In genomic region chr15:89622959-89623625, GRCm38 (mm10) we compare ENCODE assay signal across 13 mouse cellular contexts. TPM values are rescaled to one million over a fixed set of nuclear protein-coding genes. Genes with fewer than 3 reads are reported as not detected.
DNase-seq lines count a peak whose midpoint lies in the region; ATAC-seq and TF ChIP-seq lines count a peak whose summit lies in the region.
"Had no signal": no experiment of that assay in that cellular context is flagged by ENCODE, and none has a peak within 500 bp of the region (broad histone marks: within the 10 kb centered on the region; RNA-seq: fewer than 3 reads in every experiment).

No protein-coding gene starts in this region.

- H3K9ac ChIP-seq in forebrain, embryonic 11.5 days (ENCODE audit: low read length): no peak overlapping the region
- no peak overlapping the region for H3K9ac ChIP-seq in forebrain, postnatal 0 days
- no peak overlapping the region for H3K9ac ChIP-seq in kidney, embryonic 16.5 days (replicated peaks; ENCODE audit: low read length)
- no peak overlapping the region for H3K9ac ChIP-seq in midbrain, embryonic 13.5 days (replicated peaks)
- H3K9ac ChIP-seq in neural tube, embryonic 15.5 days (replicated peaks): no peak overlapping the region
- H3K9ac ChIP-seq: liver, embryonic 13.5 days had no signal

- DNase-seq in forebrain, embryonic 11.5 days (ENCODE audit: low spot score): no peak
- DNase-seq in forebrain, postnatal 0 days: no peak
- DNase-seq in kidney, postnatal 14 days: no peak
- no peak for DNase-seq in midbrain, embryonic 10.5 days (ENCODE audit: low spot score)
- DNase-seq in c-Kit-positive CD71-positive TER-119-positive erythroid progenitor cells, embryonic 14.5 days (ENCODE audit: low spot score): no peak

- TF ChIP-seq CTCF in forebrain, postnatal 0 days (IDR thresholded peaks at IDR 0.05; ENCODE audit: low read depth): no peak

- WGBS in forebrain, embryonic 11.5 days: 63% methylated on average over 5 of the region's 5 CpGs
- 62% methylated on average over 5 of the region's 5 CpGs for WGBS in forebrain, postnatal 0 days
- WGBS in kidney, embryonic 16.5 days: 56% methylated on average over 5 of the region's 5 CpGs
- WGBS in midbrain, embryonic 13.5 days: 64% methylated on average over 5 of the region's 5 CpGs
- 67% methylated on average over 5 of the region's 5 CpGs for WGBS in midbrain, embryonic 10.5 days
- 61% methylated on average over 5 of the region's 5 CpGs for WGBS in neural tube, embryonic 15.5 days

- H3K4me3 ChIP-seq in forebrain, embryonic 11.5 days (ENCODE audit: low read depth, low read length): no peak overlapping the region
- H3K4me3 ChIP-seq in forebrain, postnatal 0 days (ENCODE audit: low read depth, low read length): no peak overlapping the region
- no peak overlapping the region for H3K4me3 ChIP-seq in kidney, embryonic 16.5 days (ENCODE audit: low read length)
- H3K4me3 ChIP-seq in midbrain, embryonic 13.5 days (replicated peaks): no peak overlapping the region
- H3K4me3 ChIP-seq in midbrain, embryonic 10.5 days: no peak overlapping the region
- no peak overlapping the region for H3K4me3 ChIP-seq in neural tube, embryonic 15.5 days (replicated peaks)
- H3K4me3 ChIP-seq: liver, embryonic 13.5 days had no signal

- no peaks in the 10 kb centered on the region for H3K36me3 ChIP-seq in forebrain, embryonic 11.5 days (ENCODE audit: control insufficient read depth, insufficient read depth, low read length)
- H3K36me3 ChIP-seq in forebrain, postnatal 0 days (ENCODE audit: insufficient read depth): no peaks in the 10 kb centered on the region
- H3K36me3 ChIP-seq in kidney, embryonic 16.5 days (ENCODE audit: insufficient read depth, low read length): no peaks in the 10 kb centered on the region
- no peaks in the 10 kb centered on the region for H3K36me3 ChIP-seq in midbrain, embryonic 13.5 days
- no peaks in the 10 kb centered on the region for H3K36me3 ChIP-seq in midbrain, embryonic 10.5 days
- no peaks in the 10 kb centered on the region for H3K36me3 ChIP-seq in neural tube, embryonic 15.5 days
- H3K36me3 ChIP-seq: G1E; liver, embryonic 13.5 days had no signal

- H3K4me1 ChIP-seq in forebrain, embryonic 11.5 days (replicated peaks; ENCODE audit: control insufficient read depth, insufficient read depth, low read length): no peaks in the 10 kb centered on the region
- no peaks in the 10 kb centered on the region for H3K4me1 ChIP-seq in forebrain, postnatal 0 days (ENCODE audit: insufficient read depth)
- no peaks in the 10 kb centered on the region for H3K4me1 ChIP-seq in kidney, embryonic 16.5 days (ENCODE audit: insufficient read depth, low read length)
- no peaks in the 10 kb centered on the region for H3K4me1 ChIP-seq in midbrain, embryonic 13.5 days (replicated peaks)
- H3K4me1 ChIP-seq in midbrain, embryonic 10.5 days: no peaks in the 10 kb centered on the region
- 0 out of 2 replicates have a peak, but pooled peaks cover 2% of the 10 kb centered on the region for H3K4me1 ChIP-seq in neural tube, embryonic 15.5 days
- H3K4me1 ChIP-seq: liver, embryonic 13.5 days had no signal

- H3K9me3 ChIP-seq in forebrain, embryonic 11.5 days (ENCODE audit: control insufficient read depth, low read length): no peaks in the 10 kb centered on the region
- H3K9me3 ChIP-seq in forebrain, postnatal 0 days (ENCODE audit: low read length): no peaks in the 10 kb centered on the region
- H3K9me3 ChIP-seq in kidney, embryonic 16.5 days (ENCODE audit: low read length): no peaks in the 10 kb centered on the region
- no peaks in the 10 kb centered on the region; the same call in 1 of the 2 replicates for H3K9me3 ChIP-seq in midbrain, embryonic 13.5 days
- no peaks in the 10 kb centered on the region for H3K9me3 ChIP-seq in midbrain, embryonic 10.5 days (replicated peaks)
- H3K9me3 ChIP-seq in neural tube, embryonic 15.5 days (replicated peaks): no peaks in the 10 kb centered on the region
- H3K9me3 ChIP-seq: G1E; liver, embryonic 13.5 days had no signal

- peak; percentile 18; the same call in 1 of the 2 replicates for ATAC-seq in forebrain, embryonic 11.5 days (replicated peaks; ENCODE audit: low FRiP score)
- no peak for ATAC-seq in forebrain, postnatal 0 days
- peak; percentile 46; the same call in 1 of the 2 replicates for ATAC-seq in kidney, embryonic 16.5 days (ENCODE audit: low FRiP score, low TSS enrichment)
- ATAC-seq in midbrain, embryonic 13.5 days: peak; percentile 58
- ATAC-seq in neural tube, embryonic 15.5 days (ENCODE audit: low FRiP score): no peak
- ATAC-seq: CD4-positive, CD25-positive, alpha-beta regulatory T cell, adult 4 months had no signal

- H3K4me2 ChIP-seq in forebrain, embryonic 11.5 days (ENCODE audit: low read depth, low read length, severe bottlenecking): no peak overlapping the region
- no peak overlapping the region for H3K4me2 ChIP-seq in forebrain, postnatal 0 days (ENCODE audit: low read depth)
- no peak overlapping the region for H3K4me2 ChIP-seq in kidney, embryonic 16.5 days (replicated peaks; ENCODE audit: low read depth, low read length)
- H3K4me2 ChIP-seq in midbrain, embryonic 13.5 days (replicated peaks): no peak overlapping the region
- 0 out of 2 replicates have a peak overlapping the region, but pooled peaks have one; percentile 16 for H3K4me2 ChIP-seq in neural tube, embryonic 15.5 days
- H3K4me2 ChIP-seq: liver, embryonic 13.5 days had no signal

- no peak overlapping the region for H3K27ac ChIP-seq in forebrain, embryonic 11.5 days (ENCODE audit: low read depth, low read length)
- no peak overlapping the region for H3K27ac ChIP-seq in forebrain, postnatal 0 days (ENCODE audit: low read depth, low read length)
- no peak overlapping the region for H3K27ac ChIP-seq in kidney, embryonic 16.5 days (ENCODE audit: low read length)
- no peak overlapping the region for H3K27ac ChIP-seq in midbrain, embryonic 13.5 days
- no peak overlapping the region for H3K27ac ChIP-seq in midbrain, embryonic 10.5 days (replicated peaks)
- no peak overlapping the region for H3K27ac ChIP-seq in neural tube, embryonic 15.5 days (replicated peaks)
- H3K27ac ChIP-seq: liver, embryonic 13.5 days had no signal

- no peaks in the 10 kb centered on the region for H3K27me3 ChIP-seq in forebrain, embryonic 11.5 days (ENCODE audit: control insufficient read depth, insufficient read depth, low read length)
- H3K27me3 ChIP-seq in forebrain, postnatal 0 days (ENCODE audit: insufficient read depth, low read length): no peaks in the 10 kb centered on the region
- H3K27me3 ChIP-seq in kidney, embryonic 16.5 days (ENCODE audit: insufficient read depth, low read length): no peaks in the 10 kb centered on the region
- no peaks in the 10 kb centered on the region for H3K27me3 ChIP-seq in midbrain, embryonic 13.5 days
- H3K27me3 ChIP-seq in midbrain, embryonic 10.5 days (ENCODE audit: low read depth, poor library complexity, severe bottlenecking): no peaks in the 10 kb centered on the region
- H3K27me3 ChIP-seq in neural tube, embryonic 15.5 days (replicated peaks): no peaks in the 10 kb centered on the region
- H3K27me3 ChIP-seq: liver, embryonic 13.5 days had no signal

RNA-seq across cellular contexts. Expression of gene Rabl2, which starts 31.4 kb away (rescaled TPM):
- 76.4 and 76.7 TPM in 2 replicates for polyA plus RNA-seq in forebrain, embryonic 11.5 days (2014; fragmentation: Nextera tagmentation; extraction: Ambion mirVana)
- total RNA-seq in forebrain, postnatal 0 days (2014; rRNA removed): 38.6 and 51.3 TPM in 2 replicates
- polyA plus RNA-seq in forebrain, postnatal 0 days (2015; fragmentation: Nextera tagmentation; extraction: Ambion mirVana): 62.4 and 62.6 TPM in 2 replicates
- polyA plus RNA-seq in kidney, embryonic 16.5 days (2015; fragmentation: Nextera tagmentation; extraction: Ambion mirVana): 56.1 and 59.5 TPM in 2 replicates
- 70.8 and 80.3 TPM in 2 replicates for polyA plus RNA-seq in midbrain, embryonic 13.5 days (2015; fragmentation: Nextera tagmentation; extraction: Ambion mirVana)
- 80.1 and 80.7 TPM in 2 replicates for polyA plus RNA-seq in midbrain, embryonic 10.5 days (2016; fragmentation: Nextera tagmentation; extraction: Ambion mirVana)
- polyA plus RNA-seq in neural tube, embryonic 15.5 days (2015; fragmentation: Nextera tagmentation; extraction: Ambion mirVana): 71.9 and 86.6 TPM in 2 replicates

RNA-seq across cellular contexts. Expression of gene Acr, which starts 55.0 kb away (rescaled TPM):
- polyA plus RNA-seq in forebrain, embryonic 11.5 days (2014; fragmentation: Nextera tagmentation; extraction: Ambion mirVana): 0.65 and 0.84 TPM in 2 replicates
- total RNA-seq in forebrain, postnatal 0 days (2014; rRNA removed): 2.0 and 3.6 TPM in 2 replicates
- polyA plus RNA-seq in forebrain, postnatal 0 days (2015; fragmentation: Nextera tagmentation; extraction: Ambion mirVana): 1.3 and 2.0 TPM in 2 replicates
- 0.15 TPM in 1 of 2 replicates, not detected in the other for polyA plus RNA-seq in kidney, embryonic 16.5 days (2015; fragmentation: Nextera tagmentation; extraction: Ambion mirVana)
- 2.5 and 2.6 TPM in 2 replicates for polyA plus RNA-seq in midbrain, embryonic 13.5 days (2015; fragmentation: Nextera tagmentation; extraction: Ambion mirVana)
- 0.10 and 0.47 TPM in 2 replicates for polyA plus RNA-seq in midbrain, embryonic 10.5 days (2016; fragmentation: Nextera tagmentation; extraction: Ambion mirVana)
- 0.31 and 0.95 TPM in 2 replicates for polyA plus RNA-seq in neural tube, embryonic 15.5 days (2015; fragmentation: Nextera tagmentation; extraction: Ambion mirVana)
- total RNA-seq: G1E; megakaryocyte, adult 5-6 weeks had no signal
- polyA plus RNA-seq: CD4-positive, CD25-positive, alpha-beta regulatory T cell, adult 4 months; G1E; lung, postnatal 0 days had no signal

Comparison
In these comparisons a context has a peak if more than half of its experiments do, and no peak if none do; other contexts are left out.
1. ATAC-seq: peak in forebrain, embryonic 11.5 days (single experiment), kidney, embryonic 16.5 days (single experiment) and midbrain, embryonic 13.5 days (single experiment); none in forebrain, postnatal 0 days (single experiment) and neural tube, embryonic 15.5 days (single experiment).